Mouse (Mus musculus): ENCODE results near the gene Ccp110. TPM values are rescaled to one million over a fixed set of nuclear protein-coding genes. Genes with fewer than 3 reads are reported as not detected.

Gene Ccp110
- 1 to 10 TPM; 8.7 to 8.9 TPM for total RNA-seq (2023)

DNA sequence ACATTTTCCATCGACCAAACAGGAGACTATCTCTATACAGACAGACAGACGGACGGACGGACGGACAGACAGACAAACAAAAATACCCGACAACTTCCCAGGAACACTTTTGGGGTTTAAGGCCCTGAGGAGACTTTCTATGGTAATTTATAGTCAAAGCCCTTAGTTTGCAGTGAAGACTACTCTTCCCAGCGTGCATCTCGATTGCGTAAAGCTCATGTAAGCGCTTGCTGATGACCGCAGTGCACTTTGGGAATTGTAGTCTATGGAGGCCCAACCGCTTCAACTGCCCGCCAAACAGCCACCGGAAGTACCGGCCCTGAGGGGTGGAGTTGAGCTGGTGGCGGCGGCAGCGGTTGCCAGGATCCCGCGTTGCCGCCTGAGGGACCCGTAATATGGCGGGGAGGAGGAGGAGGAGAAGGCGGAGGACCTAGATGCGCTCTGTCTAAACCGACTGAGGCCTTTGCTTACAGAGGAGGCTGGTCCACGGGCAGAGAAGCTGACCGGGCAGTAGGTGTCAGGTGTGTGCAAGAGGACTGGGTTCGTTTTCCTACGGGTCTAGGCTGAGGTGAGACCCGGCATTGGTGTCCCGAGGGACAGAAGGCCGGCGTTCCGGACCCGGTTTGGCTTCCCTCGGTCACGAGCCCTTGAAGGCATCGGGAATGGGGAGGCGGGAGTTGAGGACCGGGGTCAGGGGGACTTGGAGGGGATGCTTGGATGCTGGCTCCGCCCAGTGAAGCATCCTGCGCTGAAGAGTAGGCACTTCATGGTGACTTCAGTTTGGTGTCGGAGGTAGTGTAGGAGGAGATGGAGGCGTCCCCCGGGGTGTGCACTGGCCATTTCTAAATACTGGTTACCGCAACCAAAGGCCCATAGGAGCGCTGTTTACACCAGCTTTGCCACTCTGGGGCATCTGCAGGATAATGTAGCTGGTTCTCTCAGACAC is at the start of gene Ccp110:
Gene Ccp110, plus strand, starts transcription at position 325 of the 946 bp plus-strand sequence.

DNA sequence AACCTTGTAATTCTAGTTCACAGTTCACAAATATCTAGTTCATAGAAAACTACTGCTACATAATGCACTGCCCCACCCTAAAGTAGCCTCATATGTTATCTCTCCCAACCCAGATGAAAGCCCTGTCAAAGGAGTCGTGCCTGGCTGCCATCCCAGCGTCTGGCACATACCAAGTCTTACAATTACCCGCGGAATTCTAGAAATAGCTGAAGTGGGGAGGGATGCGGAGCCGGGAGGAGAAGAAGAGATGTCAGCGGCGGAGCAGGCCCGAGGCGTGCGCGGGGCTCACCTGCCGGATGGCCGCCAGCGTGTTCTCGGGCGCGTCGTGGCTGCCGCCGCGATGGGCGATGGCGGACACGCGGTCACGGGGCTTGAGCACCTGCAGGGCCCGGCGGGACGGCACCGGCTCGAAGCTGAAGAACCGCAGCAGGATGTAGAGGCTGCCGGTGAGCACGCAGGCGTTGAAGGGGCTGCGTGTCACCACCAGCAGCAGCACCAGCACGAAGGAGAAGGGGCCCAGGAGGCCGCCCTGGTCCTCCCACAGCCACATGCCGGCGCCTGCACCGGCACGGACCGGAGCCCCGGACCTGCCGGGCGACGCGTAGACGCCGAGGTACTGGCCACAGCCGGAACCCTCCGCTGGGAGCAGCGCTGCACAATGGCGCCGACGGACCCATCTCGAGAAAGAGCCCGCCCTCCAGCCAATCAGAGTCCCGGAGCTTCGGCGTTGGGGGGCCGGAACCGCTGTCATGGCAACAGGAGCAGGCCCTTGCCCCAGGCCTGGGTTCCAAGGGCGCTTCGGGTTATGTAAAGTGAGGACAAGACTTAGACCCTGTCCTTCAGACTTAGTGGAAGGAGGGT is 7.0 kb upstream of the Ccp110 start, which contains the start of gene Gde1:
Gene Gde1, minus strand, starts transcription at position 678 of the 861 bp plus-strand sequence.

DNA sequence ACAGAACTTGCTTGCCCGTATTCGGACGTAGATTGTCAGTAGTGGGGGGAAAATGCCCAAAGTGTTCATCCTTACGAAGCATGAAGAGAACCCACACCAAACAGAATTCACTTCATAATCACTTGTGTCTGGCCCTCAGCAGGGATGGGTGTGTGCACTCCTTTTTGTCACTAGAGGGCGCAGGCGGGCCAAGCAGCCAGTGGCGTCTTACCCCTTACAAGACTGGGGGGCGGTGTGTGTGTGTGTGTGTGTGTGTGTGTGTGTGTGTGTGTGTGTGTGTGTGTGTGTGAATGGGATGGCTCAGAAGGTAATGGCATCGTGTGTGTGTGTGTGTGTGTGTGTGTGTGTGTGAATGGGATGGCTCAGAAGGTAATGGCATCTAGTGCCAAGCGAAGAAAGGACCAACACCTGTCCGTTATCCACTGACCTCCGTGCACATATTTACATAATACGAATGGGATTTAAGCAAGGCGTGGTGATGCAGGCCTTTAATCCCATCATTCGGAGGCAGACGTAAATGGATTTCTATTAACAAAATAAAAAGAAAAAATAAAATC is 27.7 kb downstream of the Ccp110 start, which contains the start of gene Vps35l:
Gene Vps35l, plus strand, starts transcription at position 252 of the 557 bp plus-strand sequence.

Other genes starting within 250 kb of the Ccp110 start
- 10 to 100 TPM; 35.0 to 40.1 TPM for gene Itpripl2, start 220.6 kb upstream of the Ccp110 start, total RNA-seq (2023)
- gene Coq7, start 179.2 kb upstream of the Ccp110 start, total RNA-seq (2023): 1 to 10 TPM; 7.0 to 7.6 TPM
- gene Tmc7, start 127.8 kb upstream of the Ccp110 start, total RNA-seq (2023): 1 to 10 TPM in 1 of 2 experiments, under 1 TPM in 1; 0.99 to 1.0 TPM
- under 1 TPM in 1 of 2 experiments, not detected in 1; 0.09 TPM for gene Tmc5, start 115.3 kb upstream of the Ccp110 start, total RNA-seq (2023)
- 10 to 100 TPM; 33.6 to 34.9 TPM for gene Gde1, start 6.8 kb upstream of the Ccp110 start, total RNA-seq (2023)
- 10 to 100 TPM; 49.5 to 53.8 TPM for gene Vps35l, start 27.7 kb downstream of the Ccp110 start, total RNA-seq (2023)
- under 1 TPM; 0.11 to 0.46 TPM for gene Iqck, start 143.2 kb downstream of the Ccp110 start, total RNA-seq (2023)
- 10 to 100 TPM in 1 of 2 experiments, 1 to 10 TPM in 1; 9.0 to 11.3 TPM for gene Knop1, start 143.7 kb downstream of the Ccp110 start, total RNA-seq (2023)

All from neutrophil, adult 59 days (primary cell).